Mouse (Mus musculus): ENCODE measurements around the gene Ube2l6.
A peak's percentile ranks its signal among the peaks of the same experiment; 100 is the strongest.

GRCm38 (mm10) chr2:84840016-84840747 is 41.6 kb downstream of the Ube2l6 start:
- TF ChIP-seq CTCF (IDR thresholded peaks at IDR 0.05; ENCODE audit: low read depth): 0 out of 2 replicates have a peak, but pooled peaks have one; percentile 2
- no peak for TF ChIP-seq EP300 (IDR thresholded peaks at IDR 0.05; ENCODE audit: low read depth)
